Mouse (Mus musculus) ES-Bruce4 (cell line): ENCODE measurements around the gene Ppox. TPM values are rescaled to one million over a fixed set of nuclear protein-coding genes. Genes with fewer than 3 reads are reported as not detected.

Experiments
- H3K27ac ChIP-seq: 2 replicates; pipeline ENCODE4 v1.5.1; 2012; ENCODE audit warnings: low read length, inconsistent platforms; ENCODE audit not compliant: insufficient read depth
- H3K27me3 ChIP-seq: 2 replicates; pipeline ENCODE4 v1.6.1; 2012; ENCODE audit warnings: mild to moderate bottlenecking, low read length, inconsistent platforms; ENCODE audit not compliant: control insufficient read depth, poor library complexity, insufficient read depth, severe bottlenecking
- H3K36me3 ChIP-seq: 2 replicates; pipeline ENCODE4 v1.6.1; 2012; ENCODE audit warnings: inconsistent platforms, mild to moderate bottlenecking, low read length, moderate library complexity; ENCODE audit not compliant: control insufficient read depth, poor library complexity, insufficient read depth, severe bottlenecking
- H3K4me1 ChIP-seq: one replicate; pipeline ENCODE4 v1.8.1; 2011; ENCODE audit warnings: low read length; ENCODE audit not compliant: control insufficient read depth, insufficient read depth
- H3K4me3 ChIP-seq: 2 replicates; pipeline ENCODE4 v1.5.1; 2011; ENCODE audit warnings: low read depth, mild to moderate bottlenecking, low read length
- H3K9ac ChIP-seq: 2 replicates; pipeline ENCODE4 v1.6.1; 2012; ENCODE audit warnings: low read depth, mild to moderate bottlenecking, inconsistent platforms; ENCODE audit not compliant: poor library complexity, severe bottlenecking
- H3K9me3 ChIP-seq: replicated peaks from 2 replicates; pipeline ENCODE4 v1.6.1; 2012; ENCODE audit warnings: mild to moderate bottlenecking, low read length, inconsistent platforms; ENCODE audit not compliant: control insufficient read depth, poor library complexity, insufficient read depth, severe bottlenecking
- CTCF ChIP-seq: IDR thresholded peaks from one replicate; pipeline ENCODE4 v1.8.1; 2011; ENCODE audit warnings: low read depth, low read length
- EP300 ChIP-seq: IDR thresholded peaks from 2 replicates; pipeline ENCODE4 v1.6.1; 2011; ENCODE audit warnings: low read depth, low read length; ENCODE audit not compliant: insufficient read depth
- POLR2A ChIP-seq: IDR thresholded peaks from one replicate; pipeline ENCODE4 v1.8.1; 2011; ENCODE audit warnings: low read length; ENCODE audit not compliant: insufficient read depth
- polyA plus RNA-seq: library from polyadenylated mRNA; stranded (reverse); fragments of >200 nt; gene quantifications from 2 replicates; pipeline ENCODE4 v1.2.4, GENCODE M21; 2011; ENCODE audit warnings: low read depth; ENCODE audit not compliant: missing spikeins, insufficient read depth, insufficient read length

The Ppox gene
- polyA plus RNA-seq, 1 experiment, result 25.2 TPM

DNA sequence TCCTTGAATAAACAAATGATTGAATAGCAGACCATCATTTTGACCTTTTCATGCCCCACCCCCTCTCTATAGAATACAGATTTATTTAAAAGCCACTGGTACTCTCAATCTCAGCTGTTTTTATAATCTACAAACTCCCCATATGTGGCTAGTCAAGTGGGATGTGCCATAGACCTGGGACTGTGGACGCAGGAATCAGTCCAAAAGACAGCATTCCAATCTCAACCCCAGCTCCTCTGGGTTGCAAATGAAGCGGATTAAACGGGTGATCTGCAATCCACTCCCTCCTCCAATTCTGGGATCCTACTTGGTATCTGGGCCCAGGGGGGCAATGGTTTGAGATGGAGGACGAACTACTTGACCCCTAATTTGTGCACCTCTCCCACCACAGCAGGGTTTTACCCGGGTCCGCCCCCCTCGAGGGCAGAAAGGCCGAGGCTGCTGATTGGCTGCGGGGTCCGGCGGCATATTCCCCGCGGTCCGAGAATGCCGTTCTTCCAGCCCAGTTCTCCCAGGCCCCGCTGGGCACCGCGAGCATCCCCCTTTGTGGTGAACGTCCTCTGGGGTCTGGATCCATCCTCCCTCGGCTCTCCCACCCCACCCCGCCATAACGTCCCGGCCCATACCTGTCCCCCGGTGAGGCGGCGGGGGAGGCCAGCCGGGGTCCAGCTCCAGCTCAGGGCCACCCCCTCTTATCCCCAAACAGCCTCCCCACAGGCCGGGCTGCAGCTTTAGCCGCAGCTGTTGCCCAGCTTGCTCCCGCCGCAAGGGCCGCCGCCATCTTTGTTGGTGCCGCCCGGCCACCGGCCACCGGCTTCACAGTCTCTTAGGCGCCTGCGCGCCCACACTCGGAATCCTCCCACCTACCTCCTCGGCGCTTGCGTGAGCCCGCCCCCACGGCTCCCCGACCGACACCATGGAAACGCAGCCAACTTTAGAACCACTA lies 6.4 kb upstream of the Ppox start, which contains the start of gene Usp21:
TSS of gene Usp21 (minus strand) at position 856 of the 946 bp plus-strand sequence.
- TF ChIP-seq EP300, result no peak
- TF ChIP-seq POLR2A, result no peak
- no peak for TF ChIP-seq CTCF
- peak within 1 kb of the TSS; percentile 96 for H3K9ac ChIP-seq
- H3K36me3 ChIP-seq, result peaks cover 6% of the 10 kb centered on the region; the same call in 1 of the 2 replicates

DNA sequence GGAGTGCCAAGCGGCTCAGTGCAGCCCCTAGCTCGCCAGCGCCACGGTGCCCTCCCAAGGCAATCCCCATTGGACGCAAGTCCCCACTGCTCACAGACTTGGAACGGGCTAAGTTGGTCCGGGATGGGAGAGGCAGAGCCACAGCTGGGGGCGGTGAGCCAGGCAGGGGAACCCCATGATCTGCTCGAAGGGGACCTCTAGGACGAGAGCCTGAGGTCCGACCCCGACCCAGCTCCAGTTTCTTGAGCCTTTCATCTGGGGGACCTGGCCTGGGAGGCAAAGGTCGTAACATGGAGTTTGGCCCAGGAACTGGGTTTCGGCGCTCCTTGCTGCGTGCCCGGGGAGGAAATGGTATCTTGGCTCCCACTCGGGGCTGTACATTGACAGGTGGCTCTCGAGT lies 5.5 kb upstream of the Ppox start:
- H3K4me3 ChIP-seq, result no peak overlapping the region; the same call in 1 of the 2 replicates
- peaks cover 6% of the 10 kb centered on the region; the same call in 1 of the 2 replicates for H3K36me3 ChIP-seq
- peaks cover 2% of the 10 kb centered on the region for H3K4me1 ChIP-seq
- H3K27me3 ChIP-seq, result no peaks in the 10 kb centered on the region
- TF ChIP-seq CTCF (no peak), EP300 (no peak), POLR2A (no peak)
- H3K9ac ChIP-seq, result peak overlapping the region; percentile 28; the same call in 1 of the 2 replicates
- no peaks in the 10 kb centered on the region for H3K9me3 ChIP-seq
- no peak overlapping the region for H3K27ac ChIP-seq

More for the DNA sequence above, 6.4 kb upstream of the Ppox start, which contains the start of gene Usp21:
- Histone ChIP-seq H3K4me3 (peak within 1 kb of the TSS; percentile 87), H3K4me1 (peaks cover 2% of the 10 kb centered on the region), H3K27ac (peak within 1 kb of the TSS; percentile 83), H3K9me3 (no peaks in the 10 kb centered on the region), H3K27me3 (no peaks in the 10 kb centered on the region)

- no peaks in the 10 kb centered on the region for H3K9me3 ChIP-seq
- H3K4me3 ChIP-seq, result no peak overlapping the region
- H3K9ac ChIP-seq, result no peak overlapping the region
- peaks cover 2% of the 10 kb centered on the region for H3K4me1 ChIP-seq
- TF ChIP-seq POLR2A (no peak), EP300 (no peak), CTCF (no peak)
- H3K27me3 ChIP-seq, result no peaks in the 10 kb centered on the region
- peaks cover 6% of the 10 kb centered on the region; the same call in 1 of the 2 replicates for H3K36me3 ChIP-seq
- no peak overlapping the region for H3K27ac ChIP-seq
These were observed 4.3 kb upstream of the Ppox start for GRCm38 (mm10) chr1:171285096-171285892.

- Histone ChIP-seq H3K4me3 (no peak overlapping the region), H3K9ac (no peak overlapping the region), H3K9me3 (no peaks in the 10 kb centered on the region), H3K27ac (no peak overlapping the region), H3K4me1 (peaks cover 2% of the 10 kb centered on the region), H3K27me3 (no peaks in the 10 kb centered on the region), H3K36me3 (peaks cover 6% of the 10 kb centered on the region; the same call in 1 of the 2 replicates)
- no peak for TF ChIP-seq EP300
- no peak for TF ChIP-seq CTCF
- TF ChIP-seq POLR2A, result no peak
These were observed 3.5 kb upstream of the Ppox start for GRCm38 (mm10) chr1:171284491-171284890.

DNA sequence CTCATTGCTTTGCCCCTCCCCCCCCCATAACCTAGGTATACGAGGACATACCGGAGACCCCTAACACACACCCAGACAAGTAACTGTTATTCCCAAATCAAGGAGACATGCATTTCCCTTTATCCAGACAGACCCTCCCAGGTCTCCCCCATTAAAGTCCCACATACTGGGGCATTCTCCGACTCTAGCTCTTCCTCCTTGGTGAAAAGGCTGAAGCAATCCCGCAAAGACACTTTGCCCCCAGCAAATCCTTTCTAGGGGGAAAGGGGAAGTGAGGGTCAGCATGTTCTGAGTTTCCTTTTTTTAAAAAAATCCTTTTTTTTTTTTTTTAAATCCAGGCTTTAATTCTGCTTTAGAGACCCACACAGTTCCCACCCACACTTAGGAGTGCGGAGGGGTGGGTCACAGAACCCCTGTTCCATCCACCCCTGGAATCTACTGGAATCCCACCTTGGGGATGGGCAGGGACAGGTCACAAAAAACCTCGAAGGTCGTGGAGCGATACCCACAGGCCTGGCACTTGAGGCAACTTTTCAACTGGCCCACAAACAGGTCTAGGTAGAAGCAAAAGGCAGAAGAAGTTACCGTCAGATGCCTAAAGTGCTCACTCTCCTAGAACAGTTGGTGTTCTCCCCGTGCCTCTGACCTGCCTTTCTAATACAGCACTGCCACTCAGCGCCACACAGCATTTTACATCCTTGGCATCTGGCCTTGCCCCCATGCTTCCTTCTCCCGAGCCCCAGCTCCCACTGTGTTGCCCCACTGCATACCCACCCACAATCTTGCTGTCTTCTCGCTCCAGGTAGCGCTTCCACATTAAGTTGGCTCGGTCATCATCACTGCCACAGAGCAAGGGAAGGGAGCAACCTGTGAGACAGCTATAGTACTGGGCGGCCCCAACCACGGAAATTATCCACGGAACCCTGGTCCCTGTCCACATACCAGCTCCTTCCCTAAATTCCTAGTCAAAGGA lies 2.5 kb upstream of the Ppox start:
- TF ChIP-seq EP300, result no peak
- Histone ChIP-seq H3K4me1 (no peaks in the 10 kb centered on the region), H3K36me3 (0 out of 2 replicates have a peak, but pooled peaks cover 6% of the 10 kb centered on the region), H3K4me3 (no peak overlapping the region), H3K9ac (no peak overlapping the region), H3K27me3 (no peaks in the 10 kb centered on the region), H3K9me3 (no peaks in the 10 kb centered on the region), H3K27ac (no peak overlapping the region)
